Mouse (Mus musculus) neural tube, embryonic 14.5 days (tissue): Measurements from ENCODE around the gene Sipa1. TPM values are rescaled to one million over a fixed set of nuclear protein-coding genes. Genes with fewer than 3 reads are reported as not detected.

Experiments used
- ATAC-seq: fragments of 200-750 bp; cut with Nextera tagmentation; 2 replicates; pipeline ENCODE4 v1.8.0; 2017; ENCODE audit warnings: low read depth, mild to moderate bottlenecking, moderate TSS enrichment, moderate library complexity
- H3K27ac ChIP-seq: fragments of 300-500 bp; sonication (generic); 2 replicates; pipeline ENCODE4 v1.5.1; 2014; ENCODE audit warnings: low read depth, mild to moderate bottlenecking, control low read depth, low read length, moderate library complexity, mixed read lengths
- H3K27me3 ChIP-seq: fragments of 300-500 bp; sonication (generic); 2 replicates; pipeline ENCODE4 v1.6.1; 2014; ENCODE audit warnings: low read length; ENCODE audit not compliant: control insufficient read depth, insufficient read depth
- H3K36me3 ChIP-seq: fragments of 300-500 bp; sonication (generic); 2 replicates; pipeline ENCODE4 v1.6.1; 2014; ENCODE audit warnings: low read length, mixed read lengths; ENCODE audit not compliant: control insufficient read depth, insufficient read depth
- H3K4me1 ChIP-seq: fragments of 300-500 bp; sonication (generic); 2 replicates; pipeline ENCODE4 v1.6.1; 2014; ENCODE audit warnings: low read length; ENCODE audit not compliant: control insufficient read depth, insufficient read depth
- H3K4me2 ChIP-seq: fragments of 300-500 bp; sonication (generic); 2 replicates; pipeline ENCODE4 v1.6.1; 2014; ENCODE audit warnings: mild to moderate bottlenecking, low read depth, low read length, control low read depth
- H3K4me3 ChIP-seq: fragments of 300-500 bp; sonication (generic); 2 replicates; pipeline ENCODE4 v1.5.1; 2014; ENCODE audit warnings: low read depth, low read length, control low read depth, mixed read lengths
- H3K9ac ChIP-seq: fragments of 300-500 bp; sonication (generic); replicated peaks from 2 replicates; pipeline ENCODE4 v1.6.1; 2014; ENCODE audit warnings: low read depth, mild to moderate bottlenecking, control low read depth, low read length, mixed read lengths
- H3K9me3 ChIP-seq: fragments of 300-500 bp; sonication (generic); 2 replicates; pipeline ENCODE4 v1.6.1; 2016; ENCODE audit warnings: low read length; ENCODE audit not compliant: control insufficient read depth
- WGBS: fragments of 180-500 bp; shearing (Covaris S2); extraction: QIAGEN DNeasy Blood & Tissue Kit; methylation state at CpG from one replicate; pipeline ENCODE4 v1.1.7; 2014; 5-methylcytosine and 5-hydroxymethylcytosine counted together
- polyA plus RNA-seq: library from polyadenylated mRNA; unstranded; fragments of >200 nt; fragmentation: Nextera tagmentation; extraction: Ambion mirVana; gene quantifications from 2 replicates; pipeline ENCODE4 v1.2.1, GENCODE M21; 2014

Gene Sipa1
- polyA plus RNA-seq, 1 experiment from 2014 or later = 7.7 TPM

GRCm38 (mm10) chr19:5695849-5696462 lies 32.4 kb upstream of the Sipa1 start:
- peak overlapping the region; percentile 42 for H3K4me2 ChIP-seq
- 9% methylated on average over 41 of the region's 41 CpGs for WGBS
- H3K9ac ChIP-seq = 0 out of 2 replicates have a peak overlapping the region, but pooled peaks have one; percentile 21
- no peaks in the 10 kb centered on the region for H3K27me3 ChIP-seq
- H3K27ac ChIP-seq = no peak overlapping the region
- H3K4me3 ChIP-seq = peak overlapping the region; percentile 19
- H3K9me3 ChIP-seq = no peaks in the 10 kb centered on the region
- H3K36me3 ChIP-seq = peaks cover 54% of the 10 kb centered on the region
- peaks cover 13% of the 10 kb centered on the region for H3K4me1 ChIP-seq
- ATAC-seq = no peak

- Histone ChIP-seq H3K9ac (no peak overlapping the region), H3K36me3 (peaks cover 38% of the 10 kb centered on the region), H3K4me3 (no peak overlapping the region), H3K4me2 (no peak overlapping the region), H3K27ac (no peak overlapping the region), H3K9me3 (no peaks in the 10 kb centered on the region), H3K27me3 (no peaks in the 10 kb centered on the region), H3K4me1 (peaks cover 26% of the 10 kb centered on the region)
- no peak for ATAC-seq
- WGBS = 88% methylated on average over 6 of the region's 6 CpGs
Measured at GRCm38 (mm10) chr19:5693801-5694200, 30.3 kb upstream of the Sipa1 start.

GRCm38 (mm10) chr19:5692913-5693396 lies 29.4 kb upstream of the Sipa1 start:
- H3K9me3 ChIP-seq = no peaks in the 10 kb centered on the region
- no peak overlapping the region for H3K27ac ChIP-seq
- H3K36me3 ChIP-seq = peaks cover 34% of the 10 kb centered on the region
- ATAC-seq = no peak
- 71% methylated on average over 10 of the region's 10 CpGs for WGBS
- no peak overlapping the region for H3K4me3 ChIP-seq
- H3K27me3 ChIP-seq = no peaks in the 10 kb centered on the region
- H3K9ac ChIP-seq = no peak overlapping the region; the same call in 1 of the 2 replicates
- peak overlapping the region; percentile 95; the same call in 1 of the 2 replicates for H3K4me2 ChIP-seq
- H3K4me1 ChIP-seq = peaks cover 26% of the 10 kb centered on the region

GRCm38 (mm10) chr19:5692086-5692912 lies 28.8 kb upstream of the Sipa1 start:
- WGBS = 64% methylated on average over 10 of the region's 10 CpGs
- Histone ChIP-seq H3K27me3 (no peaks in the 10 kb centered on the region), H3K9ac (no peak overlapping the region), H3K4me3 (peak overlapping the region; percentile 86; the same call in 1 of the 2 replicates), H3K4me1 (peaks cover 32% of the 10 kb centered on the region), H3K36me3 (peaks cover 27% of the 10 kb centered on the region), H3K27ac (no peak overlapping the region), H3K9me3 (no peaks in the 10 kb centered on the region), H3K4me2 (peak overlapping the region; percentile 95; the same call in 1 of the 2 replicates)
- ATAC-seq = no peak

GRCm38 (mm10) chr19:5691601-5692000 lies 28.1 kb upstream of the Sipa1 start:
- no peaks in the 10 kb centered on the region for H3K27me3 ChIP-seq
- no peak for ATAC-seq
- H3K27ac ChIP-seq = peak overlapping the region; percentile 22; the same call in 1 of the 2 replicates
- H3K9me3 ChIP-seq = no peaks in the 10 kb centered on the region
- peaks cover 35% of the 10 kb centered on the region for H3K4me1 ChIP-seq
- H3K9ac ChIP-seq = peak overlapping the region; percentile 21; the same call in 1 of the 2 replicates
- peak overlapping the region; percentile 86; the same call in 1 of the 2 replicates for H3K4me3 ChIP-seq
- H3K36me3 ChIP-seq = peaks cover 22% of the 10 kb centered on the region
- H3K4me2 ChIP-seq = peak overlapping the region; percentile 95; the same call in 1 of the 2 replicates
- 89% methylated on average over 5 of the region's 5 CpGs for WGBS

- Histone ChIP-seq H3K4me3 (peak overlapping the region; percentile 86), H3K9ac (peak overlapping the region; percentile 67; the same call in 1 of the 2 replicates), H3K36me3 (peaks cover 28% of the 10 kb centered on the region), H3K4me2 (peak overlapping the region; percentile 95), H3K9me3 (no peaks in the 10 kb centered on the region), H3K4me1 (peaks cover 29% of the 10 kb centered on the region), H3K27me3 (no peaks in the 10 kb centered on the region), H3K27ac (no peak overlapping the region; the same call in 1 of the 2 replicates)
- WGBS = 79% methylated on average over 15 of the region's 15 CpGs
- ATAC-seq = no peak
Measured at GRCm38 (mm10) chr19:5690343-5690735, 26.8 kb upstream of the Sipa1 start.

GRCm38 (mm10) chr19:5689565-5690342 lies 26.2 kb upstream of the Sipa1 start:
- no peak for ATAC-seq
- peaks cover 28% of the 10 kb centered on the region for H3K36me3 ChIP-seq
- peak overlapping the region; percentile 82 for H3K27ac ChIP-seq
- H3K4me1 ChIP-seq = peaks cover 29% of the 10 kb centered on the region
- H3K27me3 ChIP-seq = no peaks in the 10 kb centered on the region
- peak overlapping the region; percentile 86 for H3K4me3 ChIP-seq
- H3K9ac ChIP-seq = peak overlapping the region; percentile 67
- H3K9me3 ChIP-seq = no peaks in the 10 kb centered on the region
- 13% methylated on average over 41 of the region's 42 CpGs for WGBS
- H3K4me2 ChIP-seq = peak overlapping the region; percentile 95

GRCm38 (mm10) chr19:5689088-5689428 lies 25.6 kb upstream of the Sipa1 start:
- no peak for ATAC-seq
- H3K27me3 ChIP-seq = no peaks in the 10 kb centered on the region
- H3K9me3 ChIP-seq = no peaks in the 10 kb centered on the region
- H3K9ac ChIP-seq = peak overlapping the region; percentile 81
- peak overlapping the region; percentile 86 for H3K4me3 ChIP-seq
- peaks cover 35% of the 10 kb centered on the region for H3K36me3 ChIP-seq
- H3K4me1 ChIP-seq = peaks cover 29% of the 10 kb centered on the region
- WGBS = 2% methylated on average over 7 of the region's 7 CpGs
- peak overlapping the region; percentile 95 for H3K4me2 ChIP-seq
- peak overlapping the region; percentile 82 for H3K27ac ChIP-seq
